Mouse (Mus musculus): Measurements from ENCODE around the gene Cfap77.

Cfap77 gene

DNA sequence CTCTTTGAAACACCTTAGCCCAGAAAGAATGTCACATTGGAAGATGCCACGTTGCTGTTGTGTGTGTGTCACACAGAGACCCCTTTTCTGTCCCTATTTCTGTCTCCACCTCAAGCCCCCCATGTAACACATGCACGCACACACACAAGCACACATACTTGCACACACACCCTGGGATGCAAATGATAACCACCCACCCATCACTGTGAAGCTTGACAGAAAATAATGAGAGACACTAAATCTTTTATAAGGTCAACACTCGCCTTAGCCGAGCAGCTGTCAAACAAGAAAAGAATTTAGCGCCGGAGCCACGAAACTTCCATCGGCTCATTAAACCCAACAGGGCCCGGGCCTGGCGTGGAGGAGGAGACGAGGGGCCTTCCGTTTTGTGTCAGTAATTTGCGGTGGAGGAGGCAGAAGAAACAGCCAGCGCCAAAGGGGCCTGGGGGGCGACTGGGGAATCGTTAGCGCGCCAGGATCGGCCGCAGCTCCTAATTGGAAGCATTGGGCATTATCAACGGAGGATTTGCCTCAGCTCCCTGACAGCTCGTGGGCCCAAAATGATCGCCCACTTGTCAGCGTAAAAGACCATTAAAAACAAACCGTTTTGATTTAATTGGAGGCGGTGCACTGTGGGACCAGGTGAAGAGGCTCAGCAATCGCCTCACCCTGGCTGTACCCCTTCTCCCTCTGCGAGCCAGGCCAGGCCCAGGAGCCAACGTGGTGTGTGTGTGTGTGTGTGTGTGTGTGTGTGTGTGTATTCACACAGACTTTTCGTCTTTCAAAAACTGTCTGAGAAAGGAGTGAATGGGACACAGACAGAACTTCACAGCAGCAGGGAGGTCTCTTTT is 111.0 kb downstream of the Cfap77 start:
- DNase-seq (ENCODE audit: low read depth, low spot score) = no peak

DNA sequence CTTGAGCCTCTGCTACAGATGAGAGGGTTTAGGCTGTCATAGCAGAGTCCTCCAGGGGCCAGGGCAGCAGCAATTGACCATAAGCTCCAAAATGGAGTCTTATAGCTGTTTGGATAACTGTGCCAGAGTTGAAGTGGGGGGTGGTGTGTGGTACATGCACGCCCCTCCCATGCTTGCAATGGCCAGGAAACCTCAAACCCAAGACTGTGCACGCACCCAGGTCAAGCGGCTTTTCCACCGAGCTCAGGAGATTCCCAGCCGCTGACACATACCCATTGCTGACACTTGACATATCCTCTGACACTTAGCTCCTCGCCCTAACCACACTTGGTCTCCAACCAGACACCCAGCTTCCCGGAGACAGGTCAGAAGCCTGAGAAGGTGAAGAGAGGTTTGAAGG is 115.9 kb downstream of the Cfap77 start:
- DNase-seq (ENCODE audit: low read depth, low spot score) = no peak

- peak; percentile 11 for DNase-seq (ENCODE audit: low read depth, low spot score)
Observed at GRCm38 (mm10) chr2:28930571-28930970, 124.3 kb downstream of the Cfap77 start.

DNA sequence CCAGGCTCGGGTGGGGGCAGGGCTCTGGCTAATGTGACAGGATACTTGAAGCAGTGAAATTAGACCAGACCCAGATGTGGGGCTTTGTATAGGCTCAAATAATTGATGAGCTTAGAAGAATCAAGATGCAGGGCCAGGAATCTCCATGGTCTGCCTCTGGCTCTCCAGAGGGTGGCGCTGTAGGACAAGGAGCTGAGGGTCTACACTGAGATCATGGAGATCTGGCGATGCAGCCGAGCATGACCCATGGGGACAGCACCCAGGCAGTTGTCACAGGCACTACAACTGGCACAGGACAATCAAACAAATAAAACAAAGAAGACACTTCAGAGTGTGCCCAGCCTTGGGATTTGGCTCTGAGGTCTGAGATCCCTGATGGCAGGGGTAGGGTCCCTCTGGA is 131.0 kb downstream of the Cfap77 start:
- peak; percentile 75 for DNase-seq (ENCODE audit: low read depth, low spot score)

DNA sequence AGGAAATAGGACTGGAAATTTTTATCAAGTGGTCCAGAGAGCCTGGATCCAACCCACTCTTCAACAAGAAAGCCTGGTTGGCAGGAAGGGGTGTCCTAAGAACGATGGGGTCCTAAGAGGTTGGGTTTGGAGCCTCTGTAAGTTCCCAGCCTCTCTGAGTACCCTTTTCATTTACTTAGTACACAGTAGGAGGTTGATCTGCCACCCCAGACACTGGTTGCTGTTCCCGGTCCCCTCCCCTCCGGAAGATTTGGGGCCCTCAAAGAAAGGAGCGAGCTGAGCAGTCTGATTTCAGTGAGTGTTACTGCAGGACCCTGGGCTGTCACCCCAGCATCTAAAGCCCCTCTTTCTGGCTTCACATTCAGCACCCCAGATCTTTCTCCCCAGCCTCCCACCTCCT is 135.9 kb downstream of the Cfap77 start:
- DNase-seq (ENCODE audit: low read depth, low spot score) = no peak

GRCm38 (mm10) chr2:28917518-28918361 is 137.1 kb downstream of the Cfap77 start:
- no peak for DNase-seq (ENCODE audit: low read depth, low spot score)

- DNase-seq (ENCODE audit: low read depth, low spot score) = no peak
Observed at GRCm38 (mm10) chr2:28917156-28917517, 137.7 kb downstream of the Cfap77 start.

DNA sequence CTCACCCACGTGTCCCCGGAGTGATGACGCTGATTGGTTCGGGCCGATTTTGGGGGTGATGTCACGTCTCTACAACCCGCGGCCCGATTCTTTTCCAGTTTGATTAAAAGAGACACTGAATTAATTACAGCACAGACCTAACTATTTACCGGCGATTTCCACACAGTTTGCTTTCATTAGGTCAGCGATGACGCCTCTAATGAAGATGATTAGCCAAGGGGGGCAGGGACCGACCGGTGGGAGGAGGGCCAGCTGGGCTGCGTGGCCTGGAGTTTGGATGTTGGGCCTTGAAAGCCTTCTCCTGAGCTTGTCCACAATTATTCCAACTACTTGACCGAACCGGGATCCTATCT is 138.4 kb downstream of the Cfap77 start, which contains the start of gene Barhl1:
Gene Barhl1 (minus strand): TSS at position 156 of the 353 bp plus-strand sequence.
- DNase-seq (ENCODE audit: low read depth, low spot score) = no peak

GRCm38 (mm10) chr2:28915768-28916512 is 138.9 kb downstream of the Cfap77 start:
- DNase-seq (ENCODE audit: low read depth, low spot score) = peak; percentile 41

GRCm38 (mm10) chr2:28915104-28915738 is 139.6 kb downstream of the Cfap77 start:
- no peak for DNase-seq (ENCODE audit: low read depth, low spot score)

DNA sequence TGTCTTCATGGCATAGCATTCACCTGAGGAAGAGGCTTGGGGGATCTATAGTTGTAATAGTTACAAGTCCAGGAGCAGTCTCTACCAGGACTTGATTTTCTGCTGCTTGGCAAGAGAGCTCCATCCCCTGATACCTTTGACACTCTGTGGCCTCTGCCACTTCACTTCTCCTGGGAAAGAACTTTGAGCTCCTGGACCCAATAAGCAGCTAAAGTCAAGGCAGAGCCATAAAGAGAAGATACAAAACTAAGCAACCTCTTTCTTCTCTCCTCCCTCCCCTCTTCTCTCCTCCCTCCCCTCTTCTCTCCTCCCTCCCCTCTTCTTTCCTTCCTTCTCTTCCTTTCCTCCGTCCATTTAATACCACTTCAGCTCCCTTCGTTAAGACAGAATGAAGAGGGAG is 140.7 kb downstream of the Cfap77 start:
- no peak for DNase-seq (ENCODE audit: low read depth, low spot score)

DNA sequence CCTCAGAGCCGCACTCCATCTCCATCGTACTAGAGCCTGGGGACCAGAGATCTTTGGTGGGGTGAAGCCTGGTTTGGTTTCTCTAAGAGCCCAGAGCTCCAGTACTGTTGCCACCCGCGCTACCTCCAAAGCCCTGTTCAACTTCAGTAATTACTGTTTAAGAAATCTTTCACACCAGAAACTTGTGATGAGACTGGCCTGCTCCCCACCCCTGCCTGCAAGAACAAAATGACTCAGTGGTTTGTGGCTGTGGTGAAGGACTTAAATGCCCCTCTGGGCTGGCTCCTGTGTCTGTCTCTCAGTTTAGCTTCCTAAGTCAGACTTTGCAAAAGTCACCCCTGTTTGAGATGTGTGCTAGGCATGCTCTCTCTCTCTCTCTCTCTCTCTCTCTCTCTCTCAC is 141.9 kb downstream of the Cfap77 start:
- no peak for DNase-seq (ENCODE audit: low read depth, low spot score)

- DNase-seq (ENCODE audit: low read depth, low spot score) = no peak
Observed at GRCm38 (mm10) chr2:28912039-28912700, 142.7 kb downstream of the Cfap77 start.

DNA sequence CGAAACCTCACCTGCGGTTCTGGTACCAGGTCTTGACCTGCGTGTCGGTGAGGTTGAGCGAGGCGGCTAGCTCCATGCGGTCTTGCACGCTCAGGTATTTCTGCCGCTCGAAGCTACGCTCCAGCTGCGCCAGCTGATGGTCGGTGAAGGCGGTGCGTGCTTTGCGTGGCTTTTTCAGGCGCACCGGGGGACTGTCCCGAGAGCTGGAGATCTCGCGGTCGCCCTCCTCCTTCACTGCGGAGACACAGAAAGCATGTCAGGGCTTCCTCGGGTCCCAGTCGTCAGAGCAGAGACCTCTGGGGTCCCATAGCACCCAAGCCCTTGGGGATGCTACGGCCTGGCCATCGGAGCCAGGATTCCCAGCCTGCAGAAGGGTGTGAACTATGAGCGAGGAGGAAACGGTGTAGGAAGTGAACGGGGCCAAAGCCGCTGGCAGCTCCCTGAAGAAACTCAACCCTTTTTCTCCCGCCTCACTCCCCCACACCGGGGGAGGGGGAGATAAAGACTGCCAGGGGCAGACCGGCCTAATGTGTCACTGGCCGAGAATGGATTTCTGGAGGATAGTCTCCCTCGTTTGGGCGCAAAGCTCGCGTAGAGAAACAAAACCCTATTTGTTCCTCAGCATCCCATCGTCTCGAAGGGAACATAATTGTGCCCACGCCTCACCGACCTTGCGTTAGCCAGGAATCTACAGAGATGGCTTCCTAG is 143.4 kb downstream of the Cfap77 start:
- no peak for DNase-seq (ENCODE audit: low read depth, low spot score)

GRCm38 (mm10) chr2:28910877-28911276 is 144.0 kb downstream of the Cfap77 start:
- no peak for DNase-seq (ENCODE audit: low read depth, low spot score)

GRCm38 (mm10) chr2:28909818-28910710 is 144.8 kb downstream of the Cfap77 start:
- no peak for DNase-seq (ENCODE audit: low read depth, low spot score)

DNA sequence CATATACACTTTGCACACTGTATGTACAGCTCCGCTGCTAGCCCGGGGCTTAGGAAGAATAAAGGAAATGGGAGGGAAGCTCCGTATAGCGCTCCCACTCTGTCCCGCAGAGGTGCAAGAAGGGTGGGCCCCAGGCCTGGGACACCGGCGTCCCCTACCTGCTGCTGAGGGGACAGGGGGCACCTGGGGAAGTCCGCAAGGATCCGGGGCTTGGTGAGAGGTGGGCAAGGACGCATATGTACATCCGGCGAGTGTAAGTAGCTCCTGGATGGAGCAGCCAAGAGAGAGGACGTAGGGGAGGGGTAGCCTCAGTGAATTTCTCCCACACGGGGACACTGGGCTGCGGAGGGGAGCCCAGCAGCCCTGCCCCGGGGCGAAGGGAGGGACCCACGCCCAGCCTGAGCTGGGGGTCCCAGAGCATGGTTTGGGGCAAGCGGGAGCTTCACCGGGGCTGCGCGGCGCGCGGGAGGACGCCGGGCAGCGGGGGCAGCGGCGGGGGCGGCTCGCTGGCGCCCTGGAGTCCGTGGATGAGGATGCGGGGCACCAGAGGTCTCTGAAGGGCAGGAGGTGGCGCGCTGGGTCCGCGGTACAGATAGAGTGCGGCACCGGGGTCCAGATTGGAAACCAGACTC is 145.6 kb downstream of the Cfap77 start:
- no peak for DNase-seq (ENCODE audit: low read depth, low spot score)

DNA sequence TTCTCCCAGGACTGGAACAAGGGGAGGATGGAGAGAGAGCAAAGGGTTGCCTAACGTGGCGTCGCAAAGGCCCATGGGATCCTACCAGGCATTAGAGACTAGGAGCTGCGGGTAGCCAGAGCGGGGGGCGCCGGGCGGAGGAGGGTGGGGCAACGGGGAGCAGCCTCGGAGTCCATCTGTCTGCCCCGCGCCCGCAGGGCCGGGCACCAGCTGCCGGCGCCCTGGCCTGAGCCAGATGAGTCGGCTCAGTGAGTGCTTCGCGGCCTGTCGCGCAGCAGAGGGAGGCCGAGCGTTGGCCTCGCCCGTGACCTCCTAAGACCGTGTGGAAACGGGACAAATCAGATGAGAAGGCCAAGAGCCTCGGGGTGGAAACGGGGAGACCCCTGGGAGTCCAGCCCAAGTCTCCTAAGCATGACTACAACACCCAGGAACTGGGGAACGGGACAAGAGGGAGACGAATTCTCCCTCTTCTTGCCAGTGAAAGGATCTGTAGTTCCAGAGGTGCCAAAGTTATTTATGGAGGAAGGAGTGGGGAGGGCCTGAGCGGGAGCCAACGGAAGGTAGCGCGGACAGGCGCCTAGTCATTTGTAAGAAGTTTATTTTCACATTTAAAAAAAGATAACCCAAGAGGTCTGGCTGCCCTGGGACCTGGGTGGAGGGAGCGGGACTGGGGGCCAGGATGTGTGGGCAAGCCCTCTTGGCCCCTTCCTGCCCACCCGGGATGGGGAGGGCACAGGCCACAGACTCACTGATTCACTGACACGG is 146.3 kb downstream of the Cfap77 start:
- DNase-seq (ENCODE audit: low read depth, low spot score) = no peak
